Mouse (Mus musculus): ENCODE results near the gene Ankrd23.
A peak's percentile ranks its signal among the peaks of the same experiment; 100 is the strongest.

The Ankrd23 gene

GRCm38 (mm10) chr1:36563197-36563596, 26.5 kb upstream of the Ankrd23 start:
- DNase-seq (ENCODE audit: low spot score), result no peak

GRCm38 (mm10) chr1:36562388-36562787, 25.7 kb upstream of the Ankrd23 start:
- no peak for DNase-seq (ENCODE audit: low spot score)

- no peak for DNase-seq (ENCODE audit: low spot score)
Measured at GRCm38 (mm10) chr1:36560903-36561302, 24.2 kb upstream of the Ankrd23 start.

- no peak for DNase-seq (ENCODE audit: low spot score)
Measured at GRCm38 (mm10) chr1:36559888-36560287, 23.2 kb upstream of the Ankrd23 start.

GRCm38 (mm10) chr1:36559256-36559655, 22.6 kb upstream of the Ankrd23 start:
- DNase-seq (ENCODE audit: low spot score), result no peak

GRCm38 (mm10) chr1:36558031-36558993, 21.6 kb upstream of the Ankrd23 start, which contains the start of gene Sema4c:
TSS of gene Sema4c (minus strand) at chr1:36558349.
- DNase-seq (ENCODE audit: low spot score), result peak; percentile 71

GRCm38 (mm10) chr1:36557457-36558011, 20.9 kb upstream of the Ankrd23 start:
- DNase-seq (ENCODE audit: low spot score), result peak; percentile 89

- peak; percentile 91 for DNase-seq (ENCODE audit: low spot score)
Measured at GRCm38 (mm10) chr1:36556553-36557456, 20.1 kb upstream of the Ankrd23 start.

GRCm38 (mm10) chr1:36555798-36556395, 19.2 kb upstream of the Ankrd23 start:
- no peak for DNase-seq (ENCODE audit: low spot score)

GRCm38 (mm10) chr1:36554633-36555399, 18.1 kb upstream of the Ankrd23 start:
- no peak for DNase-seq (ENCODE audit: low spot score)

- DNase-seq (ENCODE audit: low spot score), result no peak
Measured at GRCm38 (mm10) chr1:36552506-36552905, 15.8 kb upstream of the Ankrd23 start.

GRCm38 (mm10) chr1:36551904-36552303, 15.2 kb upstream of the Ankrd23 start:
- DNase-seq (ENCODE audit: low spot score), result no peak

- no peak for DNase-seq (ENCODE audit: low spot score)
Measured at GRCm38 (mm10) chr1:36550075-36550863, 13.6 kb upstream of the Ankrd23 start.

GRCm38 (mm10) chr1:36549491-36549890, 12.8 kb upstream of the Ankrd23 start:
- DNase-seq (ENCODE audit: low spot score), result no peak

- DNase-seq (ENCODE audit: low spot score), result no peak
Measured at GRCm38 (mm10) chr1:36548771-36549170, 12.1 kb upstream of the Ankrd23 start.

- DNase-seq (ENCODE audit: low spot score), result no peak
Measured at GRCm38 (mm10) chr1:36547981-36548598, 11.4 kb upstream of the Ankrd23 start.

GRCm38 (mm10) chr1:36546888-36547471, 10.3 kb upstream of the Ankrd23 start, which contains the start of gene Ankrd39:
TSS of gene Ankrd39 (minus strand) at chr1:36547445.
- peak; percentile 91 for DNase-seq (ENCODE audit: low spot score)

- no peak for DNase-seq (ENCODE audit: low spot score)
Measured at GRCm38 (mm10) chr1:36545845-36546600, 9.3 kb upstream of the Ankrd23 start.

All from ovary, postnatal 10 days (tissue).